Mouse (Mus musculus) megakaryocyte, embryonic 14.5 days (primary cell): ENCODE results near the gene Cacna1s.

Experiments used
- FLI1 ChIP-seq: IDR thresholded peaks from 2 replicates; pipeline ENCODE4 v1.6.1; 2012; ENCODE audit warnings: low read length, inconsistent platforms, mixed read lengths
- GATA1 ChIP-seq: IDR thresholded peaks from 3 replicates; pipeline ENCODE4 v1.6.1; 2012; ENCODE audit warnings: mixed read lengths, low read length, inconsistent platforms, borderline replicate concordance

- TF ChIP-seq GATA1 (no peak), FLI1 (no peak)
Measured at GRCm38 (mm10) chr1:136052547-136052946, at the start of gene Cacna1s.
